8 mouse cellular contexts compared by ENCODE assay signal in the genomic region with DNA sequence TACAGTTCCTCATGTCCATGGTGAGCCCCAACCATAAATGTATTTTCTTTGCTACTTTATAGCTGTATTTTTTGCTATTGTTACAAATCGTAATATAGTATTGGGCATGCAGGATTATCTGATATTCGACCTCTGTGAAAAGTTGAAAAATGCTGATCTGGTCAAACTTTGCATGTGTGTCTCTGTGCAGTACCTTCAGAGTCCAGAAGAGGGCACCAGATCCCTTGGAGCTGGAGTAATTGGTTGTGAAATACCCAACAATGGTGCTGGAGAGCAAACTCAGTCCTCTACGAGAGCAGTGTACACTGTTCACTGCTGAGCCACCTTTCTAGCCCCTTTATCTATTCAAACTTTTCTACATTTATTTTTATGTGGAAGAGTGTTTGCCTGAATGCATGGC. TPM values are rescaled to one million over a fixed set of nuclear protein-coding genes. Genes with fewer than 3 reads are reported as not detected.
DNase-seq lines count a peak whose midpoint lies in the region; ATAC-seq and TF ChIP-seq lines count a peak whose summit lies in the region.

No protein-coding gene starts in this region.

- H3K4me3 ChIP-seq in embryonic facial prominence, embryonic 11.5 days (ENCODE audit: low read depth, low read length): no peak overlapping the region
- H3K4me3 ChIP-seq in layer of hippocampus, adult 2 months: no peak overlapping the region
- H3K4me3 ChIP-seq in midbrain, postnatal 0 days (ENCODE audit: low read depth, low read length): no peak overlapping the region

- no peak overlapping the region for H3K9ac ChIP-seq in embryonic facial prominence, embryonic 11.5 days (replicated peaks; ENCODE audit: low read length)
- no peak overlapping the region for H3K9ac ChIP-seq in midbrain, postnatal 0 days (replicated peaks; ENCODE audit: low read length, poor library complexity, severe bottlenecking)

- peak; percentile 42 to 50 for DNase-seq in frontal cortex, postnatal 25 days (ENCODE audit: low spot score in 2 of 2)
- peak; percentile 85 to 86 for DNase-seq in B cell, adult 2 months
- peak; percentile 61 for DNase-seq in adrenal gland, adult 2 months
- peak; percentile 60 for DNase-seq in embryonic facial prominence, embryonic 11.5 days (ENCODE audit: low spot score)
- peak; percentile 25 to 65 for DNase-seq in layer of hippocampus, adult 2 months (ENCODE audit: low spot score in 2 of 2)
- DNase-seq in midbrain, postnatal 0 days (ENCODE audit: low spot score): no peak
- peak; percentile 36 for DNase-seq in testis, postnatal 14 days (ENCODE audit: low spot score)

- 63% methylated on average over 3 of the region's 3 CpGs for WGBS in embryonic facial prominence, embryonic 11.5 days
- WGBS in midbrain, postnatal 0 days: 57% methylated on average over 3 of the region's 3 CpGs

- no peaks in the 10 kb centered on the region for H3K9me3 ChIP-seq in embryonic facial prominence, embryonic 11.5 days (replicated peaks; ENCODE audit: control insufficient read depth, low read length)
- peaks cover 6% of the 10 kb centered on the region; the same call in 1 of the 2 replicates for H3K9me3 ChIP-seq in midbrain, postnatal 0 days (ENCODE audit: low read length)

- no peaks in the 10 kb centered on the region for H3K4me1 ChIP-seq in embryonic facial prominence, embryonic 11.5 days (ENCODE audit: control insufficient read depth, insufficient read depth, low read length)
- no peaks in the 10 kb centered on the region for H3K4me1 ChIP-seq in midbrain, postnatal 0 days (ENCODE audit: insufficient read depth, low read length)

- H3K4me2 ChIP-seq in embryonic facial prominence, embryonic 11.5 days (ENCODE audit: low read depth, low read length): no peak overlapping the region
- no peak overlapping the region for H3K4me2 ChIP-seq in midbrain, postnatal 0 days (ENCODE audit: low read depth, low read length, poor library complexity, severe bottlenecking)

- H3K27ac ChIP-seq in embryonic facial prominence, embryonic 11.5 days (replicated peaks; ENCODE audit: low read depth, low read length): no peak overlapping the region
- H3K27ac ChIP-seq in layer of hippocampus, adult 2 months: no peak overlapping the region
- no peak overlapping the region for H3K27ac ChIP-seq in midbrain, postnatal 0 days (ENCODE audit: low read depth, low read length)

- no peaks in the 10 kb centered on the region; the same call in none of the 2 replicates for H3K36me3 ChIP-seq in embryonic facial prominence, embryonic 11.5 days (replicated peaks; ENCODE audit: control insufficient read depth, insufficient read depth, low read depth, low read length)
- H3K36me3 ChIP-seq in midbrain, postnatal 0 days (ENCODE audit: insufficient read depth, low read length): 0 out of 2 replicates have a peak, but pooled peaks cover 4% of the 10 kb centered on the region

- no peak for ATAC-seq in frontal cortex, adult (ENCODE audit: low TSS enrichment)
- ATAC-seq in embryonic facial prominence, embryonic 11.5 days (replicated peaks; ENCODE audit: insufficient number of reproducible peaks, low FRiP score, low TSS enrichment, low read depth): no peak
- ATAC-seq in midbrain, postnatal 0 days (ENCODE audit: low FRiP score): no peak

- H3K27me3 ChIP-seq in embryonic facial prominence, embryonic 11.5 days (ENCODE audit: control insufficient read depth, insufficient read depth, low read length): no peaks in the 10 kb centered on the region
- H3K27me3 ChIP-seq in midbrain, postnatal 0 days (ENCODE audit: insufficient read depth, low read length): no peaks in the 10 kb centered on the region

- peak; percentile 96 for TF ChIP-seq CTCF in layer of hippocampus, adult 2 months (conservative IDR thresholded peaks at IDR 0.05)
- TF ChIP-seq CTCF in midbrain, postnatal 0 days (IDR thresholded peaks at IDR 0.05): peak; percentile 80

RNA-seq across cellular contexts. Expression of a gene that starts 13.6 kb away (rescaled TPM):
- 100 to 1,000 TPM; 143 to 150 TPM for total RNA-seq in adrenal gland, adult 2 months (2021)
- 52.6 and 65.1 TPM in 2 replicates for polyA plus RNA-seq in adrenal gland, adult 2 months (2012; rRNA removed)
- polyA plus RNA-seq in embryonic facial prominence, embryonic 11.5 days (2014; fragmentation: Nextera tagmentation; extraction: Ambion mirVana): 81.7 and 84.4 TPM in 2 replicates
- 10 to 100 TPM; 94.1 to 94.4 TPM for total RNA-seq in layer of hippocampus, adult 2 months (2021)
- total RNA-seq in midbrain, postnatal 0 days (2014; rRNA removed): 53.8 and 64.0 TPM in 2 replicates
- 92.2 and 96.4 TPM in 2 replicates for polyA plus RNA-seq in midbrain, postnatal 0 days (2015; fragmentation: Nextera tagmentation; extraction: Ambion mirVana)

RNA-seq across cellular contexts. Expression of a gene that starts 28.3 kb away (rescaled TPM):
- 10 to 100 TPM; 65.6 to 70.5 TPM for total RNA-seq in adrenal gland, adult 2 months (2021)
- 10.1 and 11.0 TPM in 2 replicates for polyA plus RNA-seq in adrenal gland, adult 2 months (2012; rRNA removed)
- polyA plus RNA-seq in embryonic facial prominence, embryonic 11.5 days (2014; fragmentation: Nextera tagmentation; extraction: Ambion mirVana): 140 and 155 TPM in 2 replicates
- 10 to 100 TPM; 38.4 to 39.6 TPM for total RNA-seq in layer of hippocampus, adult 2 months (2021)
- total RNA-seq in midbrain, postnatal 0 days (2014; rRNA removed): 36.9 and 55.5 TPM in 2 replicates
- polyA plus RNA-seq in midbrain, postnatal 0 days (2015; fragmentation: Nextera tagmentation; extraction: Ambion mirVana): 70.8 and 71.2 TPM in 2 replicates

RNA-seq across cellular contexts. Expression of a gene that starts 28.4 kb away (rescaled TPM):
- 10 to 100 TPM; 47.1 to 47.9 TPM for total RNA-seq in adrenal gland, adult 2 months (2021)
- polyA plus RNA-seq in adrenal gland, adult 2 months (2012; rRNA removed): 149 and 188 TPM in 2 replicates
- polyA plus RNA-seq in embryonic facial prominence, embryonic 11.5 days (2014; fragmentation: Nextera tagmentation; extraction: Ambion mirVana): 36.0 and 37.9 TPM in 2 replicates
- 10 to 100 TPM; 10.2 to 13.7 TPM for total RNA-seq in layer of hippocampus, adult 2 months (2021)
- total RNA-seq in midbrain, postnatal 0 days (2014; rRNA removed): 13.4 and 19.0 TPM in 2 replicates
- polyA plus RNA-seq in midbrain, postnatal 0 days (2015; fragmentation: Nextera tagmentation; extraction: Ambion mirVana): 22.6 and 27.7 TPM in 2 replicates
